Mouse (Mus musculus): ENCODE results near the gene Myh3.

- TF ChIP-seq CTCF (IDR thresholded peaks at IDR 0.05; ENCODE audit: control insufficient read depth, insufficient read depth, insufficient replicate concordance, low read depth, low read length) (peak; percentile 22; the same call in 1 of the 2 replicates), POLR2A (IDR thresholded peaks at IDR 0.05; ENCODE audit: control insufficient read depth, low read depth, low read length) (no peak)
Measured at GRCm38 (mm10) chr11:67080168-67080567, 2.1 kb downstream of the Myh3 start.

Measured in testis, adult 2 months (tissue).